Mouse (Mus musculus): ENCODE measurements at regions not wholly inside any gene's neighbourhood (a gene's known extent, or its start where the extent isn't known, plus 50 kb on each side); places are given as distances from the start of the nearest gene placed in this dataset.

GRCm38 (mm10) chr2:7840612-7841011 lies 331.2 kb upstream of the Celf2 start:
- DNase-seq: no peak
- Histone ChIP-seq H3K4me3 (replicated peaks; ENCODE audit: insufficient read depth, low read depth, low read length) (no peak overlapping the region), H3K4me1 (ENCODE audit: control insufficient read depth, insufficient read depth, low read length) (no peaks in the 10 kb centered on the region), H3K27ac (ENCODE audit: insufficient read depth, low read length) (no peak overlapping the region), H3K27me3 (ENCODE audit: control insufficient read depth, insufficient read depth, low read length) (no peaks in the 10 kb centered on the region)
- TF ChIP-seq POLR2A (IDR thresholded peaks at IDR 0.05; ENCODE audit: borderline replicate concordance, insufficient read depth, low read length) (no peak), CTCF (IDR thresholded peaks at IDR 0.05; ENCODE audit: borderline replicate concordance, insufficient read depth, low read depth, low read length) (no peak)
- 48% methylated on average over 1 of the region's 1 CpGs for WGBS

- H3K27ac ChIP-seq (ENCODE audit: insufficient read depth, low read length): no peak overlapping the region
- TF ChIP-seq CTCF (IDR thresholded peaks at IDR 0.05; ENCODE audit: borderline replicate concordance, insufficient read depth, low read depth, low read length) (no peak), POLR2A (IDR thresholded peaks at IDR 0.05; ENCODE audit: borderline replicate concordance, insufficient read depth, low read length) (no peak)
- no peak overlapping the region for H3K4me3 ChIP-seq (replicated peaks; ENCODE audit: insufficient read depth, low read depth, low read length)
- no peaks in the 10 kb centered on the region for H3K27me3 ChIP-seq (ENCODE audit: control insufficient read depth, insufficient read depth, low read length)
- WGBS: 57% methylated on average over 3 of the region's 3 CpGs
- no peak for DNase-seq
- H3K4me1 ChIP-seq (ENCODE audit: control insufficient read depth, insufficient read depth, low read length): no peaks in the 10 kb centered on the region
Observed at GRCm38 (mm10) chr2:7837877-7838276, 328.5 kb upstream of the Celf2 start.

GRCm38 (mm10) chr2:7831239-7831638 lies 321.9 kb upstream of the Celf2 start:
- 14% methylated on average over 4 of the region's 4 CpGs for WGBS
- TF ChIP-seq POLR2A (IDR thresholded peaks at IDR 0.05; ENCODE audit: borderline replicate concordance, insufficient read depth, low read length) (no peak), CTCF (IDR thresholded peaks at IDR 0.05; ENCODE audit: borderline replicate concordance, insufficient read depth, low read depth, low read length) (no peak)
- Histone ChIP-seq H3K27ac (ENCODE audit: insufficient read depth, low read length) (no peak overlapping the region), H3K4me3 (replicated peaks; ENCODE audit: insufficient read depth, low read depth, low read length) (no peak overlapping the region), H3K27me3 (ENCODE audit: control insufficient read depth, insufficient read depth, low read length) (no peaks in the 10 kb centered on the region), H3K4me1 (ENCODE audit: control insufficient read depth, insufficient read depth, low read length) (no peaks in the 10 kb centered on the region)
- peak; percentile 11 to 15 for DNase-seq

DNA sequence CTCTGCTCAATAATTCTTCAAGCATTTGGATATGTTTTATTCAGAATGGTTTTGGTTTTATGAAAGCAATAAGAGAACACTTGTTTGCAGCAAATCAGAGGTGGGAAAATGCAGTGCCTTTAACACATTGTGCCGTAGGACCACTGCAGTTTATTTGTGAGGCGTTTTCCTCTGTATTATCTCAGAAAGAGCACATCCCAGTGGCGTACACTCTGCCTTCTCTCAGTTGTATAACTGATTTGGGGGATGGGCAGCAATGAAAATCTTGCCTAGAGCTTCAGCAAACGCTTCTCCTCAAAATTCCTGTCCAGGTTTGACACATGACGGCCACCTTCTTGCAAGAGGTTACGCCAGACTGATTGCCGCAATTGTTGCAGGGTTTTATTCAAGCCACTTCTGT lies 316.9 kb upstream of the Celf2 start:
- Histone ChIP-seq H3K4me1 (ENCODE audit: control insufficient read depth, insufficient read depth, low read length) (no peaks in the 10 kb centered on the region), H3K4me3 (replicated peaks; ENCODE audit: insufficient read depth, low read depth, low read length) (no peak overlapping the region), H3K27ac (ENCODE audit: insufficient read depth, low read length) (no peak overlapping the region), H3K27me3 (ENCODE audit: control insufficient read depth, insufficient read depth, low read length) (no peaks in the 10 kb centered on the region)
- 71% methylated on average over 7 of the region's 7 CpGs for WGBS
- DNase-seq: no peak
- no peak for TF ChIP-seq CTCF (IDR thresholded peaks at IDR 0.05; ENCODE audit: borderline replicate concordance, insufficient read depth, low read depth, low read length)

DNA sequence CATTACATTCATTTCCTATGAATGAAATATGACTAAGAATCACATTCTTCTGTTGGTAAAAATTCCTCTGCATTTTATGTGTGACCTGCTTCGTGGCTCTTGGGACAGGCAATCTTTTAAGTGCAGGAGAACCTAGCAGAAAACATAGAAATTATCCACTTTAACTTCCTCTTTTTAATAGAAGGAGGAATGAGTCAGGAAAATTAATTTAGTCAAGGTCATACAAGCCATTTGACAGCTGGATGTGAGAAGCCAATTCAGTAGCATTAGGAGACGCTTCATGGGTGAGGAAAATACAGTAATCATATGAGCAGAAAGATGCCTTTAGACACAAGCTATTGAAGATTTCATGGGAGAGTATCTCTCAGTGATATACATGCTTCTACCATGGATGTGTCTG lies 287.1 kb upstream of the Celf2 start:
- DNase-seq: no peak
- TF ChIP-seq CTCF (IDR thresholded peaks at IDR 0.05; ENCODE audit: borderline replicate concordance, insufficient read depth, low read depth, low read length) (no peak), POLR2A (IDR thresholded peaks at IDR 0.05; ENCODE audit: borderline replicate concordance, insufficient read depth, low read length) (no peak)
- Histone ChIP-seq H3K4me3 (replicated peaks; ENCODE audit: insufficient read depth, low read depth, low read length) (no peak overlapping the region), H3K27ac (ENCODE audit: insufficient read depth, low read length) (no peak overlapping the region), H3K27me3 (ENCODE audit: control insufficient read depth, insufficient read depth, low read length) (no peaks in the 10 kb centered on the region), H3K4me1 (ENCODE audit: control insufficient read depth, insufficient read depth, low read length) (no peaks in the 10 kb centered on the region)
- 76% methylated on average over 2 of the region's 2 CpGs for WGBS

DNA sequence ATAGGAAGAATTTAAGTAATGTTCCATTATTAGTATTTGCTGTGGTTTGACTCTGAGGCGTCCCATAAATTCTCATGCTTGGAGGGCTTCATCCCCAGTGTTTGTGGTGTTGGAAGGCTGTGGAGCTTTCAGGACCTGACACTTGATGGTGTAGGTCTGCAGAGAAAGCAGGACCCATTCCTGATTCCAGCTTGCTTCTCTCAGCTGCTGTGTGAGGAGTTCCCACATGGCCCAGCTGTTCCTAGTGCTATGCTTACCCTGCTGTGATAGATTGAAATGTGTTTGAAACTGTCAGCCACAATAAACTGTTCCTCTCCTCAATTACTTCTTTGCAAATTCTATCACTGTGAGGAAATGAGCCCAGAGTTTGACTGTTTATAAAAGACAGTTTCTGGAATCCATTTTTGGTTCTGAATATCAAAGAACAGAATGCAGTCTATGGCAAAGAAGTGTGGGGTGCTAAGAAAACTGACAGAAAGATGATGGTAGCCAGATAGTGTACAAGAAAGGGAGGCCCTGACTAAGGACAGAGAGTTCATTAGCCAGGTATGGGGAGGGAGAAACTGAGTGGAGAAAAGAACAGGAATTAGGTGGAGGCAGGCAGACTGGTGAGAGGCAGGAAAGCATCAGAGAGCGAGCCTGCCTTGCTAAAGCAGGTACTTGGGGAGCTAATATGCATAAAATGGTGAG lies 283.2 kb upstream of the Celf2 start:
- Histone ChIP-seq H3K27ac (ENCODE audit: insufficient read depth, low read length) (no peak overlapping the region), H3K4me1 (ENCODE audit: control insufficient read depth, insufficient read depth, low read length) (no peaks in the 10 kb centered on the region), H3K27me3 (ENCODE audit: control insufficient read depth, insufficient read depth, low read length) (no peaks in the 10 kb centered on the region), H3K4me3 (replicated peaks; ENCODE audit: insufficient read depth, low read depth, low read length) (no peak overlapping the region)
- WGBS: 89% methylated on average over 2 of the region's 2 CpGs
- no peak for DNase-seq
- TF ChIP-seq CTCF (IDR thresholded peaks at IDR 0.05; ENCODE audit: borderline replicate concordance, insufficient read depth, low read depth, low read length) (no peak), POLR2A (IDR thresholded peaks at IDR 0.05; ENCODE audit: borderline replicate concordance, insufficient read depth, low read length) (no peak)

DNA sequence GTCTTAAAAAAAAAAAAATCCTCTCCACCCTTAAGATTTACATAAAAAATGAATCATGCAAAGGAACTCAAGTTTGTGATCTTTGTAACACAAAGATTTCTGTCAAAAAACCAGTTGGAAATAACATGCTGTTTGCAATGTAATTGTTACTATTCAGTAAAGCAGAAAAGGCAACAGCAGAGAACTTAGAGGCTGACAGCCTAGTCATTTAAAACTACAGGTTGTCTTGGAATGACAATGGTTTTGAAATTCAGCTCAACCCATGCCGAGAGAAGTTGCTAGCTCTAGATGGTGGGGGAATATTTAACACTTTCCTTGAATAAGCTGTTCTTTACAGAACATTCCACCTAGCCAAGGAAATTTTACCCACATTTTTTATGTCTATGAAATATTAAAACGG lies 269.2 kb upstream of the Celf2 start:
- 48% methylated on average over 2 of the region's 2 CpGs for WGBS
- TF ChIP-seq POLR2A (IDR thresholded peaks at IDR 0.05; ENCODE audit: borderline replicate concordance, insufficient read depth, low read length): no peak
- no peak for TF ChIP-seq CTCF (IDR thresholded peaks at IDR 0.05; ENCODE audit: borderline replicate concordance, insufficient read depth, low read depth, low read length)
- Histone ChIP-seq H3K27me3 (ENCODE audit: control insufficient read depth, insufficient read depth, low read length) (no peaks in the 10 kb centered on the region), H3K27ac (ENCODE audit: insufficient read depth, low read length) (no peak overlapping the region), H3K4me1 (ENCODE audit: control insufficient read depth, insufficient read depth, low read length) (no peaks in the 10 kb centered on the region), H3K4me3 (replicated peaks; ENCODE audit: insufficient read depth, low read depth, low read length) (no peak overlapping the region)
- no peak for DNase-seq

GRCm38 (mm10) chr2:7734097-7734730 lies 224.9 kb upstream of the Celf2 start:
- Histone ChIP-seq H3K4me3 (replicated peaks; ENCODE audit: insufficient read depth, low read depth, low read length) (no peak overlapping the region), H3K4me1 (ENCODE audit: control insufficient read depth, insufficient read depth, low read length) (no peaks in the 10 kb centered on the region), H3K27me3 (ENCODE audit: control insufficient read depth, insufficient read depth, low read length) (no peaks in the 10 kb centered on the region), H3K27ac (ENCODE audit: insufficient read depth, low read length) (no peak overlapping the region)
- no peak for DNase-seq
- TF ChIP-seq CTCF (IDR thresholded peaks at IDR 0.05; ENCODE audit: borderline replicate concordance, insufficient read depth, low read depth, low read length): no peak
- no peak for TF ChIP-seq POLR2A (IDR thresholded peaks at IDR 0.05; ENCODE audit: borderline replicate concordance, insufficient read depth, low read length)
- WGBS: 28% methylated on average over 8 of the region's 8 CpGs
